Mouse (Mus musculus) lung, adult 2 months (tissue): ENCODE results near the gene Cacybp. TPM values are rescaled to one million over a fixed set of nuclear protein-coding genes. Genes with fewer than 3 reads are reported as not detected.

Experiments used
- DNase-seq: peaks from one replicate; pipeline ENCODE4 v3.0.0; 2022
- H3K4me1 ChIP-seq: fragments of 200-500 bp; 2 replicates; pipeline ENCODE4 v1.6.1; 2011; ENCODE audit warnings: low read length; ENCODE audit not compliant: control insufficient read depth, insufficient read depth
- H3K4me3 ChIP-seq: fragments of 200-500 bp; replicated peaks from 2 replicates; pipeline ENCODE3; 2011; ENCODE audit warnings: low read depth, mild to moderate bottlenecking, control low read depth, low read length; ENCODE audit errors: extremely low read depth
- CTCF ChIP-seq: fragments of 200-500 bp; IDR thresholded peaks from 2 replicates; pipeline ENCODE4 v1.5.1; 2011; ENCODE audit warnings: mild to moderate bottlenecking, low read length, control low read depth; ENCODE audit not compliant: insufficient read depth
- POLR2A ChIP-seq: fragments of 200-500 bp; IDR thresholded peaks from 2 replicates; pipeline ENCODE4 v1.6.1; 2011; ENCODE audit warnings: low read depth, mild to moderate bottlenecking, control low read depth, low read length, borderline replicate concordance; ENCODE audit errors: extremely low read depth
- WGBS: fragments of 180-500 bp; shearing (Covaris S2); methylation state at CpG from one replicate; pipeline ENCODE4 v1.1.7; 2018; 5-methylcytosine and 5-hydroxymethylcytosine counted together
- polyA plus RNA-seq: library from polyadenylated mRNA; depleted of rRNA; stranded (reverse); fragments of >200 nt; gene quantifications from 2 replicates; pipeline ENCODE4 v1.2.3, GENCODE M21; 2012

Cacybp gene
- polyA plus RNA-seq, 1 experiment, result 4.9 TPM

- Histone ChIP-seq H3K4me1 (no peaks in the 10 kb centered on the region), H3K4me3 (no peak overlapping the region)
- WGBS, result 93% methylated on average over 4 of the region's 4 CpGs
- TF ChIP-seq CTCF (no peak), POLR2A (no peak)
- DNase-seq, result no peak
Measured at GRCm38 (mm10) chr1:160227196-160227595, 14.5 kb upstream of the Cacybp start.

GRCm38 (mm10) chr1:160224093-160224492, 11.4 kb upstream of the Cacybp start:
- TF ChIP-seq CTCF (no peak), POLR2A (no peak)
- DNase-seq, result no peak
- H3K4me3 ChIP-seq, result no peak overlapping the region
- no peaks in the 10 kb centered on the region for H3K4me1 ChIP-seq
- 86% methylated on average over 2 of the region's 2 CpGs for whole genome bisulfite sequencing

GRCm38 (mm10) chr1:160217898-160218297, 5.2 kb upstream of the Cacybp start:
- no peak for DNase-seq
- Histone ChIP-seq H3K4me3 (no peak overlapping the region), H3K4me1 (peaks cover 3% of the 10 kb centered on the region; the same call in 1 of the 2 replicates)
- 92% methylated on average over 3 of the region's 3 CpGs for WGBS
- no peak for TF ChIP-seq CTCF
- TF ChIP-seq POLR2A, result no peak

- no peak overlapping the region for H3K4me3 ChIP-seq
- WGBS, result 88% methylated on average over 7 of the region's 7 CpGs
- DNase-seq, result no peak
- H3K4me1 ChIP-seq, result peaks cover 8% of the 10 kb centered on the region
- TF ChIP-seq POLR2A (no peak), CTCF (no peak)
Measured at GRCm38 (mm10) chr1:160214171-160214570, 1.5 kb upstream of the Cacybp start.

- Histone ChIP-seq H3K4me1 (peaks cover 8% of the 10 kb centered on the region), H3K4me3 (peak overlapping the region; percentile 81)
- TF ChIP-seq POLR2A, result no peak
- no peak for TF ChIP-seq CTCF
- WGBS, result under 1% methylated on average over 45 of the region's 45 CpGs
- DNase-seq, result no peak
Measured at GRCm38 (mm10) chr1:160212123-160212691, 468 bp downstream of the Cacybp start.

- no peak for DNase-seq
- WGBS, result 2% methylated on average over 8 of the region's 8 CpGs
- TF ChIP-seq POLR2A (no peak), CTCF (no peak)
- Histone ChIP-seq H3K4me3 (peak overlapping the region; percentile 81), H3K4me1 (peaks cover 8% of the 10 kb centered on the region)
Measured at GRCm38 (mm10) chr1:160211597-160212122, 1.0 kb downstream of the Cacybp start.

- WGBS, result 35% methylated on average over 3 of the region's 3 CpGs
- DNase-seq, result no peak
- Histone ChIP-seq H3K4me1 (peaks cover 8% of the 10 kb centered on the region), H3K4me3 (no peak overlapping the region)
- TF ChIP-seq POLR2A, result no peak
- no peak for TF ChIP-seq CTCF
Measured at GRCm38 (mm10) chr1:160210566-160210965, 2.1 kb downstream of the Cacybp start.

GRCm38 (mm10) chr1:160209844-160210243, 2.8 kb downstream of the Cacybp start:
- peaks cover 8% of the 10 kb centered on the region for H3K4me1 ChIP-seq
- H3K4me3 ChIP-seq, result no peak overlapping the region
- TF ChIP-seq CTCF (no peak), POLR2A (no peak)
- no peak for DNase-seq
- 82% methylated on average over 2 of the region's 2 CpGs for WGBS

GRCm38 (mm10) chr1:160205486-160205885, 7.2 kb downstream of the Cacybp start:
- H3K4me1 ChIP-seq, result no peaks in the 10 kb centered on the region
- TF ChIP-seq CTCF (no peak), POLR2A (no peak)
- no peak overlapping the region for H3K4me3 ChIP-seq
- no peak for DNase-seq

GRCm38 (mm10) chr1:160195337-160195663, 17.4 kb downstream of the Cacybp start:
- no peaks in the 10 kb centered on the region; the same call in 1 of the 2 replicates for H3K4me1 ChIP-seq
- under 1% methylated on average over 13 of the region's 13 CpGs for WGBS
- no peak for TF ChIP-seq POLR2A

More at GRCm38 (mm10) chr1:160195337-160195663, 17.4 kb downstream of the Cacybp start:
- peak overlapping the region; percentile 82 for H3K4me3 ChIP-seq
- DNase-seq, result no peak
